Mouse (Mus musculus): ENCODE results near the gene Nol9. TPM values are rescaled to one million over a fixed set of nuclear protein-coding genes. Genes with fewer than 3 reads are reported as not detected.

The Nol9 gene
- polyA plus RNA-seq, 1 experiment from 2014 or later, result 46.0 TPM

Other genes with a start within 250 kb of the Nol9 start
- gene Camta1, start 177.4 kb upstream of the Nol9 start, polyA plus RNA-seq (2016; fragmentation: Nextera tagmentation; extraction: Ambion mirVana), result 107 and 115 TPM in 2 replicates
- 78.2 and 86.6 TPM in 2 replicates for gene Dnajc11, start 105.6 kb upstream of the Nol9 start, polyA plus RNA-seq (2016; fragmentation: Nextera tagmentation; extraction: Ambion mirVana)
- 45.2 and 45.6 TPM in 2 replicates for gene Thap3, start 50.3 kb upstream of the Nol9 start, polyA plus RNA-seq (2016; fragmentation: Nextera tagmentation; extraction: Ambion mirVana)
- 42.2 and 44.3 TPM in 2 replicates for gene Phf13, start 43.1 kb upstream of the Nol9 start, polyA plus RNA-seq (2016; fragmentation: Nextera tagmentation; extraction: Ambion mirVana)
- 13.0 and 13.5 TPM in 2 replicates for gene Klhl21, start 30.5 kb upstream of the Nol9 start, polyA plus RNA-seq (2016; fragmentation: Nextera tagmentation; extraction: Ambion mirVana)
- 25.3 and 30.2 TPM in 2 replicates for gene Zbtb48, start 11.7 kb upstream of the Nol9 start, polyA plus RNA-seq (2016; fragmentation: Nextera tagmentation; extraction: Ambion mirVana)
- gene Tas1r1, start 753 bp upstream of the Nol9 start, polyA plus RNA-seq (2016; fragmentation: Nextera tagmentation; extraction: Ambion mirVana), result 1.0 and 1.1 TPM in 2 replicates
- gene Plekhg5, start 33.2 kb downstream of the Nol9 start, polyA plus RNA-seq (2016; fragmentation: Nextera tagmentation; extraction: Ambion mirVana), result 17.8 and 19.0 TPM in 2 replicates
- 1.1 and 2.1 TPM in 2 replicates for gene Tnfrsf25, start 76.6 kb downstream of the Nol9 start, polyA plus RNA-seq (2016; fragmentation: Nextera tagmentation; extraction: Ambion mirVana)
- gene Espn, start 113.0 kb downstream of the Nol9 start, polyA plus RNA-seq (2016; fragmentation: Nextera tagmentation; extraction: Ambion mirVana), result 6.4 and 6.6 TPM in 2 replicates
- gene Hes2, start 119.5 kb downstream of the Nol9 start, polyA plus RNA-seq (2016; fragmentation: Nextera tagmentation; extraction: Ambion mirVana), result 0.09 TPM in 1 of 2 replicates, not detected in the other
- gene Acot7, start 138.8 kb downstream of the Nol9 start, polyA plus RNA-seq (2016; fragmentation: Nextera tagmentation; extraction: Ambion mirVana), result 57.9 and 69.8 TPM in 2 replicates
- gene Gpr153, start 234.9 kb downstream of the Nol9 start, polyA plus RNA-seq (2016; fragmentation: Nextera tagmentation; extraction: Ambion mirVana), result 9.7 and 10.6 TPM in 2 replicates

Data from embryonic facial prominence, embryonic 12.5 days (tissue).